In the genomic region with DNA sequence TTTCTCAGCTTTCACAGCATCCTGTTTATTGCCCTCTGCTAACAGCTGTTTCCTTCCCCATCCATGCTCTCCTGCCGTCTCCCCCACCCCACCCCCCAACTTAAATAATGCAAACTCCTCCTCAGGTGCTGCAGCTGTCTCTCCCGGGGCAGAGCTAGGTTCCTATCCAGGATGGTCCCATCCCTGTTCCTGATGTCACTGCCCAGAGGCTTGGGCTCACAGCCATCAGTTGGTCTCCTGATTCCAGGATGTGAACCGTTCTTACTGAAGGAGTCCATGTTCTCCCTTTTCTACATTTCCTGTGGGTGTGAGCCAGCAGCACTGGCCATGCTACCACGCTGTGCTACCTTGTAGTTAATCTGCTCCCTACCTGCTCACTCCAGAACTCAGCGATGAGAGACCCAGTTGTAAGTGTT, we compare ENCODE assay signal across 20 mouse cellular contexts. TPM values are rescaled to one million over a fixed set of nuclear protein-coding genes. Genes with fewer than 3 reads are reported as not detected.
DNase-seq lines count a peak whose midpoint lies in the region; ATAC-seq and TF ChIP-seq lines count a peak whose summit lies in the region.
"Had no signal": no experiment of that assay in that cellular context is flagged by ENCODE, and none has a peak within 500 bp of the region (broad histone marks: within the 10 kb centered on the region; RNA-seq: fewer than 3 reads in every experiment).

No protein-coding gene starts in this region.

- H3K4me3 ChIP-seq in ES-E14 (ENCODE audit: insufficient read depth in 1 of 2, low read depth in 1 of 2, low read length in 2 of 2, poor library complexity in 1 of 2, severe bottlenecking in 1 of 2), result no peak overlapping the region
- H3K4me3 ChIP-seq in intestine, embryonic 16.5 days (ENCODE audit: low read length), result no peak overlapping the region
- H3K4me3 ChIP-seq in limb, embryonic 12.5 days (replicated peaks), result no peak overlapping the region
- H3K4me3 ChIP-seq in left cerebral cortex, adult 2 months, result no peak overlapping the region
- no peak overlapping the region for H3K4me3 ChIP-seq in midbrain, embryonic 15.5 days
- H3K4me3 ChIP-seq: erythroblast, embryonic 14.5 days had no signal

- peak; percentile 37 for ATAC-seq in intestine, embryonic 16.5 days
- ATAC-seq in limb, embryonic 12.5 days (ENCODE audit: insufficient number of reproducible peaks, insufficient read depth, low FRiP score, low TSS enrichment, low read depth), result no peak
- ATAC-seq in midbrain, embryonic 15.5 days (replicated peaks), result no peak
- ATAC-seq: forebrain, postnatal 0 days had no signal

- H3K27ac ChIP-seq in ES-E14 (ENCODE audit: insufficient read depth, low read depth, low read length, poor library complexity, severe bottlenecking), result peak overlapping the region; percentile 48
- peak overlapping the region; percentile 20; the same call in 1 of the 2 replicates for H3K27ac ChIP-seq in intestine, embryonic 16.5 days (ENCODE audit: low read length)
- peak overlapping the region; percentile 53; the same call in 1 of the 2 replicates for H3K27ac ChIP-seq in limb, embryonic 12.5 days
- no peak overlapping the region for H3K27ac ChIP-seq in left cerebral cortex, adult 2 months
- no peak overlapping the region for H3K27ac ChIP-seq in midbrain, embryonic 15.5 days

- intact Hi-C loops in left cerebral cortex, adult 2 months (cut with DNase I), result no loop called here

- no peaks in the 10 kb centered on the region for H3K27me3 ChIP-seq in intestine, embryonic 16.5 days (replicated peaks; ENCODE audit: control insufficient read depth, insufficient read depth, low read length)
- no peaks in the 10 kb centered on the region for H3K27me3 ChIP-seq in limb, embryonic 12.5 days
- no peaks in the 10 kb centered on the region for H3K27me3 ChIP-seq in midbrain, embryonic 15.5 days (replicated peaks)

- H3K4me2 ChIP-seq in intestine, embryonic 16.5 days (ENCODE audit: low read depth, low read length), result no peak overlapping the region
- no peak overlapping the region for H3K4me2 ChIP-seq in limb, embryonic 12.5 days
- no peak overlapping the region for H3K4me2 ChIP-seq in midbrain, embryonic 15.5 days

- H3K9ac ChIP-seq in ES-E14 (ENCODE audit: insufficient read depth, low read depth, low read length, poor library complexity, severe bottlenecking), result no peak overlapping the region
- no peak overlapping the region for H3K9ac ChIP-seq in intestine, embryonic 16.5 days (ENCODE audit: low read depth, low read length)
- H3K9ac ChIP-seq in limb, embryonic 12.5 days (replicated peaks), result no peak overlapping the region
- no peak overlapping the region for H3K9ac ChIP-seq in midbrain, embryonic 15.5 days
- H3K9ac ChIP-seq: forebrain, postnatal 0 days had no signal

- no peak for TF ChIP-seq CTCF in left cerebral cortex, adult 2 months (IDR thresholded peaks at IDR 0.05)

- H3K4me1 ChIP-seq in ES-E14 (ENCODE audit: control insufficient read depth in 2 of 2, insufficient read depth in 2 of 2, low read length in 2 of 2, poor library complexity in 1 of 2), result peaks cover 14 to 15% of the 10 kb centered on the region in 2 experiments
- H3K4me1 ChIP-seq in intestine, embryonic 16.5 days (ENCODE audit: control insufficient read depth, insufficient read depth, low read length), result peaks cover 24% of the 10 kb centered on the region
- peaks cover 7% of the 10 kb centered on the region for H3K4me1 ChIP-seq in limb, embryonic 12.5 days (replicated peaks)
- H3K4me1 ChIP-seq in midbrain, embryonic 15.5 days, result no peaks in the 10 kb centered on the region

- 21% methylated on average over 5 of the region's 5 CpGs for WGBS in intestine, embryonic 16.5 days
- 14% methylated on average over 5 of the region's 5 CpGs for WGBS in limb, embryonic 12.5 days
- 56% methylated on average over 5 of the region's 5 CpGs for whole genome bisulfite sequencing in midbrain, embryonic 15.5 days

- H3K36me3 ChIP-seq in ES-E14 (ENCODE audit: control insufficient read depth, insufficient read depth, low read length, poor library complexity, severe bottlenecking), result peaks cover 3% of the 10 kb centered on the region; the same call in 1 of the 2 replicates
- no peaks in the 10 kb centered on the region for H3K36me3 ChIP-seq in intestine, embryonic 16.5 days (ENCODE audit: control insufficient read depth, insufficient read depth, low read length)
- H3K36me3 ChIP-seq in limb, embryonic 12.5 days, result no peaks in the 10 kb centered on the region
- H3K36me3 ChIP-seq in midbrain, embryonic 15.5 days (replicated peaks), result no peaks in the 10 kb centered on the region

- peak; percentile 48 for DNase-seq in kidney, adult 18-20 months
- no peak for DNase-seq in kidney, adult 8-10 months
- DNase-seq in ES-E14 (ENCODE audit: low read depth, low spot score), result no peak
- DNase-seq in left cerebral cortex, adult 2 months (ENCODE audit: extremely low spot score in 1 of 2, low spot score in 2 of 2), result no peak
- DNase-seq: adrenal gland, postnatal 25 days; cerebellum, postnatal 10 days; forebrain, postnatal 0 days; gastrocnemius, postnatal 36 days; heart, postnatal 4 days; left cerebral cortex, postnatal 4 days; right cerebral cortex, adult 18-20 months; thymus, adult 18-20 months had no signal

- no peaks in the 10 kb centered on the region for H3K9me3 ChIP-seq in ES-E14 (ENCODE audit: control insufficient read depth, insufficient read depth, low read depth, low read length)
- H3K9me3 ChIP-seq in intestine, embryonic 16.5 days (ENCODE audit: control insufficient read depth, low read length), result no peaks in the 10 kb centered on the region
- H3K9me3 ChIP-seq in limb, embryonic 12.5 days, result no peaks in the 10 kb centered on the region
- H3K9me3 ChIP-seq in midbrain, embryonic 15.5 days, result no peaks in the 10 kb centered on the region

- in situ Hi-C loops in ES-E14 (cut with MboI; ENCODE audit: low sequenced_read_pairs in 2 of 2, unreplicated experiment in 2 of 2), result no loop called here

TF ChIP-seq in ES-E14, 5 proteins besides CTCF, POLR2A, EP300 and RAD21:
- TF ChIP-seq ZC3H11A (IDR thresholded peaks at IDR 0.05; ENCODE audit: borderline replicate concordance, low read depth, low read length) (no peak), CHD2 (IDR thresholded peaks at IDR 0.05; ENCODE audit: low read depth, low read length) (no peak), MAFK (IDR thresholded peaks at IDR 0.05; ENCODE audit: insufficient read depth, low read depth, low read length) (no peak), HCFC1 (IDR thresholded peaks at IDR 0.05; ENCODE audit: borderline replicate concordance, insufficient read depth, low read length) (no peak), ZNF384 (IDR thresholded peaks at IDR 0.05; ENCODE audit: low read depth, low read length) (no peak)

RNA-seq across cellular contexts. Expression of gene Shld2, which starts 7.0 kb away (rescaled TPM):
- total RNA-seq in ES-E14 (2012; rRNA removed), result 10.8 and 14.8 TPM in 2 replicates
- polyA plus RNA-seq in intestine, embryonic 16.5 days (2015; fragmentation: Nextera tagmentation; extraction: Ambion mirVana), result 5.8 and 7.1 TPM in 2 replicates
- polyA plus RNA-seq in limb, embryonic 12.5 days (2016; fragmentation: Nextera tagmentation; extraction: Ambion mirVana), result 14.9 and 15.8 TPM in 2 replicates
- 10 to 100 TPM; 10.5 to 11.5 TPM for total RNA-seq in left cerebral cortex, adult 2 months (2021)
- polyA plus RNA-seq in midbrain, embryonic 15.5 days (2015; fragmentation: Nextera tagmentation; extraction: Ambion mirVana), result 5.2 and 7.0 TPM in 2 replicates

RNA-seq across cellular contexts. Expression of gene Glud1, which starts 7.3 kb away (rescaled TPM):
- 199 and 211 TPM in 2 replicates for total RNA-seq in ES-E14 (2012; rRNA removed)
- polyA plus RNA-seq in intestine, embryonic 16.5 days (2015; fragmentation: Nextera tagmentation; extraction: Ambion mirVana), result 72.9 and 73.6 TPM in 2 replicates
- 86.5 and 93.6 TPM in 2 replicates for polyA plus RNA-seq in limb, embryonic 12.5 days (2016; fragmentation: Nextera tagmentation; extraction: Ambion mirVana)
- total RNA-seq in left cerebral cortex, adult 2 months (2021), result 100 to 1,000 TPM; 281 to 285 TPM
- 92.5 and 99.2 TPM in 2 replicates for polyA plus RNA-seq in midbrain, embryonic 15.5 days (2015; fragmentation: Nextera tagmentation; extraction: Ambion mirVana)

RNA-seq across cellular contexts. Expression of gene Fam25c, which starts 52.0 kb away (rescaled TPM):
- 97.8 and 145 TPM in 2 replicates for total RNA-seq in ES-E14 (2012; rRNA removed)
- not detected in 2 replicates for polyA plus RNA-seq in intestine, embryonic 16.5 days (2015; fragmentation: Nextera tagmentation; extraction: Ambion mirVana)
- polyA plus RNA-seq in limb, embryonic 12.5 days (2016; fragmentation: Nextera tagmentation; extraction: Ambion mirVana), result 0.84 TPM in 1 of 2 replicates, not detected in the other
- not detected for total RNA-seq in left cerebral cortex, adult 2 months (2021)
- not detected in 2 replicates for polyA plus RNA-seq in midbrain, embryonic 15.5 days (2015; fragmentation: Nextera tagmentation; extraction: Ambion mirVana)
- total RNA-seq: adrenal gland, postnatal 25 days; forebrain, postnatal 0 days; gastrocnemius, postnatal 36 days; heart, postnatal 4 days; layer of hippocampus, postnatal 14 days; megakaryocyte-erythroid progenitor cell, adult 5-6 weeks; neutrophil, adult 5-6 weeks had no signal
- polyA plus RNA-seq: erythroblast, embryonic 14.5 days; forebrain, postnatal 0 days; lung, embryonic 16.5 days had no signal

Comparison
In these comparisons a context has a peak if more than half of its experiments do, and no peak if none do; other contexts are left out.
1. H3K27ac ChIP-seq: peak in ES-E14 (single experiment), intestine, embryonic 16.5 days (single experiment) and limb, embryonic 12.5 days (single experiment); none in left cerebral cortex, adult 2 months (single experiment) and midbrain, embryonic 15.5 days (single experiment).